Mouse (Mus musculus) G1E (cell line): ENCODE measurements at regions not wholly inside any gene's neighbourhood (a gene's known extent, or its start where the extent isn't known, plus 50 kb on each side); places are given as distances from the start of the nearest gene placed in this dataset.
"Not testable (repeated sequence)": the region's sequence is repeated elsewhere in the genome, so short reads cannot be mapped to it uniquely, and the experiment has no call there.

Experiments used
- ATAC-seq: 2 replicates; pipeline ENCODE4 v1.8.0; 2016; ENCODE audit warnings: mild to moderate bottlenecking; ENCODE audit not compliant: insufficient number of reproducible peaks, poor library complexity, low FRiP score, severe bottlenecking; ENCODE audit errors: extremely low read depth
- DNase-seq: peaks from one replicate; pipeline ENCODE4 v3.0.0; 2012; ENCODE audit warnings: low spot score
- H3K27me3 ChIP-seq: 2 replicates; pipeline ENCODE4 v1.6.1; 2012; ENCODE audit warnings: mild to moderate bottlenecking, low read length, inconsistent platforms; ENCODE audit not compliant: insufficient read depth
- H3K36me3 ChIP-seq: replicated peaks from 2 replicates; pipeline ENCODE3; 2012; ENCODE audit warnings: mild to moderate bottlenecking, inconsistent platforms
- H3K4me1 ChIP-seq: 2 replicates; pipeline ENCODE4 v1.6.1; 2012; ENCODE audit warnings: low read depth, low read length, inconsistent platforms, mixed read lengths; ENCODE audit not compliant: insufficient read depth
- H3K4me3 ChIP-seq: 2 replicates; pipeline ENCODE4 v1.5.1; 2012; ENCODE audit warnings: low read depth, mild to moderate bottlenecking, inconsistent platforms, low read length, moderate library complexity, mixed read lengths
- H3K9me3 ChIP-seq: replicated peaks from 2 replicates; pipeline ENCODE4 v1.6.1; 2012; ENCODE audit warnings: inconsistent platforms
- CTCF ChIP-seq: IDR thresholded peaks from 2 replicates; pipeline ENCODE4 v1.5.1; 2012; ENCODE audit warnings: low read depth, low read length, inconsistent platforms, mixed read lengths
- GATA1 ChIP-seq: IDR thresholded peaks from 2 replicates; pipeline ENCODE4 v1.6.1; 2012; ENCODE audit warnings: borderline replicate concordance, low read length, inconsistent platforms, mixed read lengths
- GATA2 ChIP-seq: IDR thresholded peaks from 2 replicates; pipeline ENCODE4 v1.6.1; 2012; ENCODE audit warnings: low read depth, low read length, inconsistent platforms, borderline replicate concordance
- POLR2AphosphoS5 ChIP-seq: IDR thresholded peaks from 2 replicates; pipeline ENCODE4 v1.6.1; 2012; ENCODE audit warnings: low read depth, low read length, inconsistent platforms; ENCODE audit not compliant: insufficient replicate concordance
- TAL1 ChIP-seq: conservative IDR thresholded peaks from 2 replicates; pipeline ENCODE4 v1.6.1; 2012; ENCODE audit warnings: low read depth, low read length, inconsistent platforms, mixed read lengths

- no peaks in the 10 kb centered on the region for H3K9me3 ChIP-seq
- 0 out of 2 replicates have a peak, but pooled peaks cover 2% of the 10 kb centered on the region for H3K27me3 ChIP-seq
- ATAC-seq (no peak), DNase-seq (no peak)
- TF ChIP-seq POLR2AphosphoS5 = no peak
- TF ChIP-seq TAL1 = no peak
- TF ChIP-seq CTCF = no peak
- TF ChIP-seq GATA2 = no peak
- no peak for TF ChIP-seq GATA1
- no peaks in the 10 kb centered on the region for H3K4me1 ChIP-seq
- no peaks in the 10 kb centered on the region for H3K36me3 ChIP-seq
- no peak overlapping the region for H3K4me3 ChIP-seq
Measured at GRCm38 (mm10) chr15:8831720-8832620, 121.4 kb upstream of the Slc1a3 start.

GRCm38 (mm10) chr15:8824861-8825260 lies 114.3 kb upstream of the Slc1a3 start:
- ATAC-seq (no peak), DNase-seq (no peak)
- H3K27me3 ChIP-seq = no peaks in the 10 kb centered on the region
- no peaks in the 10 kb centered on the region for H3K9me3 ChIP-seq
- H3K36me3 ChIP-seq = no peaks in the 10 kb centered on the region
- TF ChIP-seq TAL1 = no peak
- no peak for TF ChIP-seq GATA2
- H3K4me1 ChIP-seq = no peaks in the 10 kb centered on the region
- no peak overlapping the region for H3K4me3 ChIP-seq

GRCm38 (mm10) chr15:8822795-8823194 lies 112.2 kb upstream of the Slc1a3 start:
- H3K9me3 ChIP-seq, H3K36me3 ChIP-seq, H3K27me3 ChIP-seq, H3K4me3 ChIP-seq, DNase-seq, H3K4me1 ChIP-seq, ATAC-seq: not testable (repeated sequence)

- H3K36me3 ChIP-seq = no peaks in the 10 kb centered on the region
- H3K27me3 ChIP-seq = no peaks in the 10 kb centered on the region
- TF ChIP-seq POLR2AphosphoS5 = no peak
- TF ChIP-seq GATA2 = no peak
- TF ChIP-seq CTCF = no peak
- TF ChIP-seq TAL1 = no peak
- no peak for TF ChIP-seq GATA1
- DNase-seq (no peak), ATAC-seq (no peak)
- no peaks in the 10 kb centered on the region for H3K9me3 ChIP-seq
- H3K4me3 ChIP-seq = no peak overlapping the region
- no peaks in the 10 kb centered on the region for H3K4me1 ChIP-seq
Measured at GRCm38 (mm10) chr15:8817542-8817941, 107.0 kb upstream of the Slc1a3 start.

- Histone ChIP-seq H3K4me1 (no peaks in the 10 kb centered on the region), H3K36me3 (no peaks in the 10 kb centered on the region), H3K9me3 (no peaks in the 10 kb centered on the region), H3K4me3 (no peak overlapping the region), H3K27me3 (no peaks in the 10 kb centered on the region)
- TF ChIP-seq CTCF (no peak), GATA1 (no peak), TAL1 (no peak), GATA2 (no peak), POLR2AphosphoS5 (no peak)
- no peak for ATAC-seq
- no peak for DNase-seq
Measured at GRCm38 (mm10) chr15:8816501-8817368, 106.2 kb upstream of the Slc1a3 start.

GRCm38 (mm10) chr15:8815958-8816357 lies 105.4 kb upstream of the Slc1a3 start:
- Histone ChIP-seq H3K4me3 (no peak overlapping the region), H3K4me1 (no peaks in the 10 kb centered on the region), H3K36me3 (no peaks in the 10 kb centered on the region), H3K9me3 (no peaks in the 10 kb centered on the region), H3K27me3 (no peaks in the 10 kb centered on the region)
- no peak for DNase-seq
- TF ChIP-seq GATA1 = no peak
- no peak for TF ChIP-seq GATA2
- TF ChIP-seq TAL1 = no peak
- ATAC-seq = no peak
